Mouse (Mus musculus): ENCODE data around the gene Kcnq2. TPM values are rescaled to one million over a fixed set of nuclear protein-coding genes. Genes with fewer than 3 reads are reported as not detected.

The Kcnq2 gene
- polyA plus RNA-seq, 1 experiment = 171 TPM

DNA sequence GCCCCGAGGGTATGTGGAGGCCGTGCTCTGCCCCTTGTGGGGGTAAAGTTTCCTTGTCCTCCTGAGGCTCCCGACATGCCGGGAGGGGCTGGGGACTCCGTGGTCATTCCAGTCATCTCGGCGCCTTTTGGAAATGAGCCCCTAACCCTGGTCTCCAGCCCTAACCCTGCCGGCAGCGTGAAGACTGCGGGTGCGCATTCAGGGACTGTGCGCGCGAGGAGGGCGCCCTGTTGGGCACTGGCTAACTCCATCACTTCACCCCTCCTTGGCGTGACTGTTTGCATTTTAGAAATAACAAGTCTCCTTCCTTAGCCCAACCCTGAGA, 95.8 kb downstream of the Kcnq2 start:
- TF ChIP-seq POLR2A (IDR thresholded peaks at IDR 0.05; ENCODE audit: extremely low read depth, insufficient read depth, low read length) (no peak), CTCF (IDR thresholded peaks at IDR 0.05; ENCODE audit: extremely low read depth, insufficient read depth, low read length) (no peak)
- H3K4me1 ChIP-seq (ENCODE audit: control insufficient read depth, insufficient read depth, low read length) = no peaks in the 10 kb centered on the region
- H3K4me3 ChIP-seq (ENCODE audit: insufficient read depth, low read length) = peak overlapping the region; percentile 64
- peak overlapping the region; percentile 2; the same call in 1 of the 2 replicates for H3K27ac ChIP-seq (ENCODE audit: insufficient read depth, low read length)

DNA sequence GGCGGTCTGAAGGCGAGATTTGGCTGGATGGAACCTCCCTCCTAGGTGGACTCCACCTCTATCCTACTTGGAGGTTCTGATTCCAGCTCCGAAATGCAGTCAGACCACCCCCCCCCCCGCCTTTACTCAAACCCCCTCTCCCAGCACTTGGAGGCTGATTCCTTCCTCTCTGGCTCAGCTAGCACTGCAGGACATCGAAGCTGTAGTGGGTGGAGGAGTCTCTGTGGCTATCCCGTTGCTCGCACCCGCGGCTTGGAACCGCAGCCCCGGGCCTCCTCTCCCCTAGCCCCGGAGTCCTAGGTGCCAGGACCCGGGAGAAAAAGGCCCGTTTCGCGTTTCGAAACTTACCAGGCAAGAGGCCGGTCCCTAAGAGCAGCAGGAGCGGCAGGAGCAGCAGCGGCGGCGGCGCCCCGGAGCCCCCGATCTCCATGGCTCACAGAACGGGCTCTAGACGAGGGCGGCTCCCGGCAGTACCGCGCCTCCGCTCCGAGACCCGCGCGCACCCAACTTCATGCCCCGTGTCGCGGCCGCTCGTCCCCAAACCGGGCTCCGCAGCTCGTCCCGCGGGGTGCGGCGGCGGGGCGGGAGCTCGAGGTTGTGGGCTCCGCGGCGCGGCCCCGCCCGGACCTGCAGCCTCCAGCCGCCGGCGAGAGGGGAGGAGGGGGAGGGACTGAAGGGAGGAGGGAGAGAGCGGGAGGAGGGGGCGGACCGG, 96.3 kb downstream of the Kcnq2 start:
- no peak overlapping the region for H3K27ac ChIP-seq (ENCODE audit: insufficient read depth, low read length)
- peak overlapping the region; percentile 64 for H3K4me3 ChIP-seq (ENCODE audit: insufficient read depth, low read length)
- TF ChIP-seq CTCF (IDR thresholded peaks at IDR 0.05; ENCODE audit: extremely low read depth, insufficient read depth, low read length) (no peak), POLR2A (IDR thresholded peaks at IDR 0.05; ENCODE audit: extremely low read depth, insufficient read depth, low read length) (no peak)
- H3K4me1 ChIP-seq (ENCODE audit: control insufficient read depth, insufficient read depth, low read length) = no peaks in the 10 kb centered on the region; the same call in 1 of the 2 replicates

DNA sequence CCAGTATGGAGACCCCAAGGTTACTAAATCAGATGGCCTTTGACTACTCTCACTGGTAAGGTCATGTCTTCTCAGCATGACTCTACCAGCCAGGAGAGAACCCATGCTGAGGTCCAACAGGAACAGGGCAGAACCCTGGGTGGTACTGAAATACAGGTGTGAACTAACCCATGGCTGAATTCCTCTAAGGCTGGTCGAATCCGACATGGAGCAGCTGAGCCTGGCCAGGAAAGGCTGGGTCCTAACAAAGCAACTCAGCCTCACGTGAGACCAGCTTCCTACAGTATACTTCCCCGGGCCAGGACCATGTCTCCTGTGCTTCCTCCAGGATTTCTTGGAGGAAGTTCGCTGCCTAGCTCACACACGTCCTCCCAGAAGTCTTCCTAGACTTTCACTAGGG, 98.5 kb downstream of the Kcnq2 start:
- no peak overlapping the region for H3K4me3 ChIP-seq (ENCODE audit: insufficient read depth, low read length)
- no peak overlapping the region for H3K27ac ChIP-seq (ENCODE audit: insufficient read depth, low read length)
- TF ChIP-seq CTCF (IDR thresholded peaks at IDR 0.05; ENCODE audit: extremely low read depth, insufficient read depth, low read length) = no peak
- no peak for TF ChIP-seq POLR2A (IDR thresholded peaks at IDR 0.05; ENCODE audit: extremely low read depth, insufficient read depth, low read length)
- H3K4me1 ChIP-seq (ENCODE audit: control insufficient read depth, insufficient read depth, low read length) = peaks cover 2% of the 10 kb centered on the region

DNA sequence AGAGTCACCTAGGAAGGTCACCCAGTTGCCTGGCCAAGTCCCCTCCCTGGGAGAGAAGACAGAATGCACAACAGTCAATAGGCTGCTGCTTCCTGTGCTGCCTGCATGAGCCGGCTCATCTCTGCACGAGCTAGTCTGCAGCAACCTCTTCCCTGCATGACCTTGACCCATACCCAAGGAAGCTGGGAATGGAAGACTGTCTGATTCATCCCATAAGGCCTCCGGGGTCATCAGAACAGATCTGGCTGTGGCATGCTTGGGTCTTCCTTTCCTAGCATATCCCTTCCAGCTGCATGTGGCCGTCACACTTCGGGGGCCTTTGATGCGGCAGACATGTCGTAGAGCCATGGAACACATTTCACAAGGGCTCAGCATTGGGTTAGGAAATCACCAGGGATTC, 99.9 kb downstream of the Kcnq2 start:
- TF ChIP-seq CTCF (IDR thresholded peaks at IDR 0.05; ENCODE audit: extremely low read depth, insufficient read depth, low read length) (no peak), POLR2A (IDR thresholded peaks at IDR 0.05; ENCODE audit: extremely low read depth, insufficient read depth, low read length) (no peak)
- peaks cover 2% of the 10 kb centered on the region for H3K4me1 ChIP-seq (ENCODE audit: control insufficient read depth, insufficient read depth, low read length)
- H3K4me3 ChIP-seq (ENCODE audit: insufficient read depth, low read length) = no peak overlapping the region
- no peak overlapping the region for H3K27ac ChIP-seq (ENCODE audit: insufficient read depth, low read length)

DNA sequence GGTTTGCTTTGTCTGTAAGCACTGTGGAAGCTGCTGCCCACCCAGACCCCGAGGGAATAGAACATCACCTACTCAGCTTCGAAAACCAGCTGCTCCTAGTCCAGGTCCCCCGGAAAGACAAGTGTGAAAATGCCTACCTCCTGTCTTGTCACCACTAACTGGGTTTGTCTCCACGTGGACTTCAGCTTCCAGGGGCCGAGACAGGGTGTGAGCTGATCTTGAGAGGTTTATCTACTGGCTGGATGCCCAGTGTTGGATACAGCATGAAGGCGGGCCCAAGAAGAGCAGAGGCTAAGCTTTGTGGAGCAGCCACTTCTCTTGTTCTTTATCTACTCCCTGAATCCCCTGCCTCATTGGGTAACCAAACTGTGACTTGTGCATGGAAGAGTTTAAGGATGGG, 101.8 kb downstream of the Kcnq2 start:
- Histone ChIP-seq H3K4me3 (ENCODE audit: insufficient read depth, low read length) (no peak overlapping the region), H3K4me1 (ENCODE audit: control insufficient read depth, insufficient read depth, low read length) (peaks cover 2% of the 10 kb centered on the region), H3K27ac (ENCODE audit: insufficient read depth, low read length) (no peak overlapping the region)
- TF ChIP-seq CTCF (IDR thresholded peaks at IDR 0.05; ENCODE audit: extremely low read depth, insufficient read depth, low read length) = no peak
- no peak for TF ChIP-seq POLR2A (IDR thresholded peaks at IDR 0.05; ENCODE audit: extremely low read depth, insufficient read depth, low read length)

DNA sequence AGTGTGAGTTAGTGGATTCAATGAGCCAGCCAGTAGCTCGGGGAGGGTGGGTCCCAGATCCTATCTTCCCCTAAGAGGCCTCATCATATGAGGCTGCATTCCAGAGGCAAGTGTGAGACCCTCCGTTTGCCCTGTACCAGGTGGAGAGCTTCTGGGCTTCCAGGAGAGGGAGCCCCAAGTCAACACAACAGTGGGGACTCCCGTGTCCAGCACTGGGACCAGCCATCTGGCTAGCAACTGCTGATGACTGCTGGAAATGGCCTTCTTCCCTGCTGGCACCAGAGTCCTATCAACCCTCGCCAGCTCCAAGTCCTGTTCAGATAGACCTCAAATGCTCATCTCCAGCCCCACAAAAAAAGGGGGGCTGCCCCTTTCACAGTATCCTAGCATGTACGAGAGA, 102.7 kb downstream of the Kcnq2 start:
- peaks cover 2% of the 10 kb centered on the region for H3K4me1 ChIP-seq (ENCODE audit: control insufficient read depth, insufficient read depth, low read length)
- no peak overlapping the region for H3K27ac ChIP-seq (ENCODE audit: insufficient read depth, low read length)
- H3K4me3 ChIP-seq (ENCODE audit: insufficient read depth, low read length) = no peak overlapping the region
- TF ChIP-seq CTCF (IDR thresholded peaks at IDR 0.05; ENCODE audit: extremely low read depth, insufficient read depth, low read length) (peak; percentile 52), POLR2A (IDR thresholded peaks at IDR 0.05; ENCODE audit: extremely low read depth, insufficient read depth, low read length) (no peak)

DNA sequence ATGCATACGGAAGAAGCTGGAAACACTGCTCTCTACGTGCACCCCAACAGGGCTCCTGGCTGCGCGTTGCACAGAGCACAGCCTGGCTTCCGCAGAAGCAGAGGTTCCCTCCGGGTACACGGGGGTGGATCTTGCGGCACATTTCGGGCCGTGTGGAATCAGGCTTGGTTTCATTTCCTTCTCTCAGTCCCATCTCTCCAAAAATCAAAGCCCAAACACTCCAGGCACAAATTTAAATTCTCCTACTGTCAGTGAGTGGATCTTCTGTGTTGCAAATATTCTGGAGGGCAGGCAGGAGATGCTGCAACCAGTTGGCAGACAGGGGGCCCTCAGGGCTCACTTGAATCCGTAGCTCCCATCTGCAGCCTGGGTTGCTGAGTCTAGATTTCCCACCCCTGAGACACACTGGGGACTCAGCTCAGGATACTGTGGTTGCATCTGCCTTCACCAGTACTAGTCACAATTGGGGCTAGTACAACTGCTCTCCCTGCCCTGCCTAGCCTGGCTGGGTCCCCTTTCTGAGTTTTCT, 103.6 kb downstream of the Kcnq2 start:
- Histone ChIP-seq H3K4me1 (ENCODE audit: control insufficient read depth, insufficient read depth, low read length) (peaks cover 2% of the 10 kb centered on the region), H3K27ac (ENCODE audit: insufficient read depth, low read length) (0 out of 2 replicates have a peak overlapping the region, but pooled peaks have one; percentile 18), H3K4me3 (ENCODE audit: insufficient read depth, low read length) (no peak overlapping the region)
- TF ChIP-seq POLR2A (IDR thresholded peaks at IDR 0.05; ENCODE audit: extremely low read depth, insufficient read depth, low read length) = no peak
- 0 out of 2 replicates have a peak, but pooled peaks have one; percentile 2 for TF ChIP-seq CTCF (IDR thresholded peaks at IDR 0.05; ENCODE audit: extremely low read depth, insufficient read depth, low read length)

Other genes with a start within 250 kb of the Kcnq2 start
- 45.2 and 49.1 TPM in 2 replicates for gene Ythdf1, start 214.4 kb downstream of the Kcnq2 start, polyA plus RNA-seq (2012; rRNA removed)
- gene Birc7, start 206.3 kb downstream of the Kcnq2 start, polyA plus RNA-seq (2012; rRNA removed) = 0.23 and 0.32 TPM in 2 replicates
- gene Nkain4, start 180.6 kb downstream of the Kcnq2 start, polyA plus RNA-seq (2012; rRNA removed) = 89.8 and 99.6 TPM in 2 replicates
- gene Arfgap1, start 168.1 kb downstream of the Kcnq2 start, polyA plus RNA-seq (2012; rRNA removed) = 146 and 163 TPM in 2 replicates
- gene Col20a1, start 148.8 kb downstream of the Kcnq2 start, polyA plus RNA-seq (2012; rRNA removed) = 2.8 and 3.1 TPM in 2 replicates
- 17.6 and 17.7 TPM in 2 replicates for gene Chrna4, start 91.8 kb downstream of the Kcnq2 start, polyA plus RNA-seq (2012; rRNA removed)
- 1,125 and 1,195 TPM in 2 replicates for gene Eef1a2, start 21.7 kb upstream of the Kcnq2 start, polyA plus RNA-seq (2012; rRNA removed)
- 115 and 128 TPM in 2 replicates for gene Ppdpf, start 51.9 kb upstream of the Kcnq2 start, polyA plus RNA-seq (2012; rRNA removed)
- gene Ptk6, start 67.5 kb upstream of the Kcnq2 start, polyA plus RNA-seq (2012; rRNA removed) = 0.04 and 0.10 TPM in 2 replicates
- 0.50 and 0.53 TPM in 2 replicates for gene Srms, start 77.9 kb upstream of the Kcnq2 start, polyA plus RNA-seq (2012; rRNA removed)
- gene Fndc11, start 84.7 kb upstream of the Kcnq2 start, polyA plus RNA-seq (2012; rRNA removed) = 0.13 TPM in 1 of 2 replicates, not detected in the other
- gene Helz2, start 106.7 kb upstream of the Kcnq2 start, polyA plus RNA-seq (2012; rRNA removed) = 3.4 TPM in 2 replicates
- 22.8 and 23.4 TPM in 2 replicates for gene Gmeb2, start 152.7 kb upstream of the Kcnq2 start, polyA plus RNA-seq (2012; rRNA removed)
- gene Stmn3, start 179.2 kb upstream of the Kcnq2 start, polyA plus RNA-seq (2012; rRNA removed) = 777 and 783 TPM in 2 replicates
- gene Rtel1, start 184.4 kb upstream of the Kcnq2 start, polyA plus RNA-seq (2012; rRNA removed) = 55.5 and 62.0 TPM in 2 replicates
- gene Zgpat, start 229.6 kb upstream of the Kcnq2 start, polyA plus RNA-seq (2012; rRNA removed) = 89.3 and 99.8 TPM in 2 replicates
- 70.9 and 72.7 TPM in 2 replicates for gene Arfrp1, start 230.1 kb upstream of the Kcnq2 start, polyA plus RNA-seq (2012; rRNA removed)
- 66.5 and 71.4 TPM in 2 replicates for gene Lime1, start 244.8 kb upstream of the Kcnq2 start, polyA plus RNA-seq (2012; rRNA removed)

All from cortical plate, adult 2 months (tissue).